Mouse (Mus musculus): Measurements from ENCODE around the gene Cp. TPM values are rescaled to one million over a fixed set of nuclear protein-coding genes. Genes with fewer than 3 reads are reported as not detected.
"Not testable (repeated sequence)": the region's sequence is repeated elsewhere in the genome, so short reads cannot be mapped to it uniquely, and the experiment has no call there.

The Cp gene
- polyA plus RNA-seq, 1 experiment, result 2.5 TPM

DNA sequence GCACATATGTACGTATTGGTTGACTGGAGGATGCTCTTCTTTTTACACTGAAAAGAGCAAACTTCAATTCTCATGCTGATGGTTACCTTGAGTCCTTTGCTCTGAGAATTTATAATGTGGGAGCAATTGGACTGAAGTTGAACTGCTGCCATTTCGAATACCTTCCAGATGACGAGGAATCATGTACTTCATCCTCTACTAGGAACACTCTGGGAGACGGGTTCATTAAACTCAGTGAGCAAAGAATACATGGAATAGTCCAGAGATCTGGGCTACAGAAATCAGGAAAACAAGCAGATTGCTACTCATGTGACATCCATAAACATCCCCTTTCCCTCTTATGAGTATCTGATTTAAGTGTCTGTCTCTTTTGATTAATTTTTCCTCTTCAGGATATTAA, 79.2 kb downstream of the Cp start:
- Histone ChIP-seq H3K36me3 (ENCODE audit: control insufficient read depth, insufficient read depth, low read length) (no peaks in the 10 kb centered on the region), H3K4me1 (ENCODE audit: control insufficient read depth, insufficient read depth, low read length) (no peaks in the 10 kb centered on the region), H3K4me3 (ENCODE audit: control insufficient read depth, low read depth, low read length) (no peak overlapping the region), H3K27me3 (ENCODE audit: control insufficient read depth, insufficient read depth, low read length) (no peaks in the 10 kb centered on the region), H3K27ac (ENCODE audit: control insufficient read depth, insufficient read depth, low read depth, low read length) (no peak overlapping the region)
- TF ChIP-seq POLR2A (IDR thresholded peaks at IDR 0.05; ENCODE audit: control insufficient read depth, low read depth, low read length), result no peak
- no peak for TF ChIP-seq CTCF (IDR thresholded peaks at IDR 0.05; ENCODE audit: control insufficient read depth, insufficient read depth, insufficient replicate concordance, low read depth, low read length)

DNA sequence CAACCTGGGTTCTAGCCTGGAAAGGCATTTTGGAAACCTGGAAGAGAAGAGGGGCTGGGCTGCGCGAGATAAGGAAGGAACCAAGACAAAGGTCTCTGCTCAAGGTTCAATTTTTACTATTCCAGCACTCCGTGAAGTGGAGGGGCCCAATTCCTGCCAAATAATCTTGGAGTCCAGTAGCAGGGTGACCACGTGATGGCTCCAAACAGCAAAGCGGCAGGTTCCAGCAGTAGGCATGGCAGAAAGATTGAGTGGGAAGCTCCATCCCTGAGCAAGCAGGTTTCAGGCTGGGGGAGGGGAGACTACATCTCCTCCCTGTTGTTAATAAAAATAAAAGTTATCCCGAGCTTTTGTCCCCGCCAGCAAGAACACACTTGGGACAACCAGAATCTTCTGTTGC, 84.6 kb downstream of the Cp start:
- not testable (repeated sequence) for H3K27ac ChIP-seq (ENCODE audit: control insufficient read depth, insufficient read depth, low read depth, low read length); H3K36me3 ChIP-seq (ENCODE audit: control insufficient read depth, insufficient read depth, low read length); H3K4me3 ChIP-seq (ENCODE audit: control insufficient read depth, low read depth, low read length); H3K27me3 ChIP-seq (ENCODE audit: control insufficient read depth, insufficient read depth, low read length); H3K4me1 ChIP-seq (ENCODE audit: control insufficient read depth, insufficient read depth, low read length)

- not testable (repeated sequence) for H3K36me3 ChIP-seq (ENCODE audit: control insufficient read depth, insufficient read depth, low read length); H3K4me3 ChIP-seq (ENCODE audit: control insufficient read depth, low read depth, low read length); H3K27me3 ChIP-seq (ENCODE audit: control insufficient read depth, insufficient read depth, low read length); H3K27ac ChIP-seq (ENCODE audit: control insufficient read depth, insufficient read depth, low read depth, low read length); H3K4me1 ChIP-seq (ENCODE audit: control insufficient read depth, insufficient read depth, low read length)
These were observed 87.9 kb downstream of the Cp start for GRCm38 (mm10) chr3:20044736-20045135.

DNA sequence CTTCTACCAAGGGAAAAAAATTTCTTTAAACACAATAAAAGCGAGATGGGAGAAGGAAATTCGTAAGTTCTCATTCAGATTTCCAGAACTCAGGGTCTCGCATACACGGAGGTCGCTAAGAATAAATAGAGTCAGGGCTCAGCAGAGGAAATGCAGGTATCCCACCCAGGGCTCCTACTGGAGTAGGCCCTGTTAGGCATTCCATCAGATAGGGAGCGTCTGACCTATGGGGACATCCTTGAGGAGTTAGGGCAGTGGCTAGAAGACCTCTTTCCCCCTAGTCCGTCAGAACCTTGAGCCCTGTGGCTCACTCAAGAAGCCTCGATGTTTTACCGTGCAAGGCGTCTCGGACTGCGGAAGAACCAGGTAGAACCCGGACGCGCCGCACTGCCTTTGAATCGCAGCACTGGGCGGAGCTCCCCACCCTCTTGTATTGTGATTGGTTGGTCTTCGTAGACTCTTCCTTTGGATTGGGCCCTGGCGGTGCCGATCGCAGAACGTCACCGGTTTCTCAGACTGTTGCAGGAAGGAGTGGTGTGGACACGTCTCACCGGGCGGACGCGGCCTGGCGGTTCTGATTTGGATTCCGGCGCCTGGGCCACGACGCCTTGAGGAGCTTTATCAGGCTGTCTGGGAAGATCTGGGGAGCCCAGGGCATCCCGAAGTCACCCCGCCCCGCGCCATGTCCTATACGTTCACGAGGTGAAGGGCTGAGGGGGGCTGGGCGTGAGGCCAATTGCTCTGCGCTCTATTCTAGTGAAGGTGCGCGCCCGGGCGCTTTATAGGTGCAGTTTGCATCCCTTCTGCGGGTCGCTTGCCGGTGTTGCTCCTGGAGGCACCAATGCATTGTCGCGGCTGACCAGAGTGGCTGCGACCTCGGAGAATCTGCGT, 100.7 kb downstream of the Cp start, which contains the start of gene Hltf:
Gene Hltf (plus strand): TSS at position 506 of the 891 bp plus-strand sequence.
- TF ChIP-seq POLR2A (IDR thresholded peaks at IDR 0.05; ENCODE audit: control insufficient read depth, low read depth, low read length) (peak; percentile 71), CTCF (IDR thresholded peaks at IDR 0.05; ENCODE audit: control insufficient read depth, insufficient read depth, insufficient replicate concordance, low read depth, low read length) (no peak)
- H3K4me3 ChIP-seq (ENCODE audit: control insufficient read depth, low read depth, low read length), result peak within 1 kb of the TSS; percentile 95
- H3K4me1 ChIP-seq (ENCODE audit: control insufficient read depth, insufficient read depth, low read length), result peaks cover 3% of the 10 kb centered on the region
- no peaks in the 10 kb centered on the region for H3K27me3 ChIP-seq (ENCODE audit: control insufficient read depth, insufficient read depth, low read length)
- peak within 1 kb of the TSS; percentile 68 for H3K27ac ChIP-seq (ENCODE audit: control insufficient read depth, insufficient read depth, low read depth, low read length)
- no peaks in the 10 kb centered on the region for H3K36me3 ChIP-seq (ENCODE audit: control insufficient read depth, insufficient read depth, low read length)

- peak overlapping the region; percentile 95 for H3K4me3 ChIP-seq (ENCODE audit: control insufficient read depth, low read depth, low read length)
- no peaks in the 10 kb centered on the region for H3K36me3 ChIP-seq (ENCODE audit: control insufficient read depth, insufficient read depth, low read length)
- TF ChIP-seq POLR2A (IDR thresholded peaks at IDR 0.05; ENCODE audit: control insufficient read depth, low read depth, low read length), result no peak
- no peak for TF ChIP-seq CTCF (IDR thresholded peaks at IDR 0.05; ENCODE audit: control insufficient read depth, insufficient read depth, insufficient replicate concordance, low read depth, low read length)
- H3K4me1 ChIP-seq (ENCODE audit: control insufficient read depth, insufficient read depth, low read length), result peaks cover 3% of the 10 kb centered on the region
- no peak overlapping the region for H3K27ac ChIP-seq (ENCODE audit: control insufficient read depth, insufficient read depth, low read depth, low read length)
- H3K27me3 ChIP-seq (ENCODE audit: control insufficient read depth, insufficient read depth, low read length), result no peaks in the 10 kb centered on the region
These were observed 101.3 kb downstream of the Cp start for GRCm38 (mm10) chr3:20058197-20058541.

Other genes with a start within 250 kb of the Cp start
- 4.0 and 4.5 TPM in 2 replicates for gene Hps3, start 78.3 kb downstream of the Cp start, polyA plus RNA-seq (2012; rRNA removed)
- 1.1 and 1.8 TPM in 2 replicates for gene Hltf, start 100.8 kb downstream of the Cp start, polyA plus RNA-seq (2012; rRNA removed)
- 1.9 and 2.5 TPM in 2 replicates for gene Gyg, start 198.3 kb downstream of the Cp start, polyA plus RNA-seq (2012; rRNA removed)